Mouse (Mus musculus) spleen, embryonic (tissue): ENCODE data around the gene Atad3a.
"Not testable (repeated sequence)": the region's sequence is repeated elsewhere in the genome, so short reads cannot be mapped to it uniquely, and the experiment has no call there.

Source experiments
- CTCF ChIA-PET: fragments of 350-600 bp; sonication (Branson Sonifier 250); formaldehyde crosslinking; loops from one replicate; lab custom pipeline; 2022; lab: Charles Lee

The Atad3a gene

DNA sequence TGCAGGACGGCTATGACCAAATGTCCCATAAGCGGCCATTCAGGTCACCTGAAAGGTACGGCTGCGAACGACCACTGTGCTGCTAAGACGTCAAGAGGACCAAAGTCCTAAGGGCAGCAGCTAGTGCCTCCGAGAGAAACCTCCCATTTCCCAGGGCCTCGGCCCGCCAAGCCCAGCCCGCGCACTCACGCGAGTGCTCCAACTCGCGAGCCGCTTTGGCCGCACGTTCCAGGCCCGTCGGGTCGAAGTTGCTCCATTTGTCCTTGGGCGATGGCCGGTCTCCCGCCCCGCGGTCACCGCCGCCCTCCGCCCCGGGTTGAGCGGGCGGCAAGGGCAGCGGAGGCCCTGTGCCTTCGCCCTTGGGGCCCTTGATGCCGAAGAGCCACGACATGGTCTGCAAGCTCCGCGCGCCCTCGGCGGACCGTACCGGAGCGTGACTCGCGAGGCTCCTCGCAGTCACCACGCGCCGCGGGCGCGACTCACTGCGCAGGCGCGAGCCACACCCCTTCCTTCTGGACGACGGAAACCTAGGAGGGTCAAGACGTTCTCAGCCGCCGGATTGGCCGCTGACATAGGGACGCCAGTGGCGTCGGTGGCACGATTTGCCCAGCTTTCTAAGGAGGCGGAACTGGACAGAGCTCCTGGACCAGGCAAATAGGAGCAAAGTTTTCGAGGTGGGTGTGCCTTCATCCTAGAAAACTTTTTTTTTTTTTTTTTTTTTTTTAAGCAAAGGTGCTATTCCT, at the start of gene Atad3a:
Atad3a (minus strand) TSS at position 481 of the 743 bp plus-strand sequence.
- CTCF ChIA-PET = interaction anchor here (0.6 kb wide), 1 partner anchor 246 kb away, joined by 4 read pairs; no protein-coding TSS in a partner anchor

DNA sequence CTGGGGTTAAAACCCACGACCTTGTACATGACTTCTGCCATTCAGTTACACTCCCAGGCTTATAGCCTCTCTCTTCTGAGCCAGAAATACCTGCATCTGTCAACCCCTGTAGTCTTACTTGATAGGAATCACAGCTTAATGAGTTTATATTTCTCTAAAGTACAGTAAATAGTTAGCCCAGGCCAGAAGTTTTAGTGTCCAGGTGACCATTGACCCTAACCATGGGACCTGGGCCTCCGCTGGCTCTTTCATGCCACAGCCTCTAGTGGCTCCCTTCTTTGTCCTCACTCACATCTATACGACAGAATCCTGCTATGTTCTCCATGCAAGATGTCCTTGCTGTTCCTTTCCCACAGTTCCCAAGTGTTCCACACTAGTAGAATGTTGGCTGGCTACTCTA, 46.9 kb upstream of the Atad3a start:
- CTCF ChIA-PET = no interaction called here

DNA sequence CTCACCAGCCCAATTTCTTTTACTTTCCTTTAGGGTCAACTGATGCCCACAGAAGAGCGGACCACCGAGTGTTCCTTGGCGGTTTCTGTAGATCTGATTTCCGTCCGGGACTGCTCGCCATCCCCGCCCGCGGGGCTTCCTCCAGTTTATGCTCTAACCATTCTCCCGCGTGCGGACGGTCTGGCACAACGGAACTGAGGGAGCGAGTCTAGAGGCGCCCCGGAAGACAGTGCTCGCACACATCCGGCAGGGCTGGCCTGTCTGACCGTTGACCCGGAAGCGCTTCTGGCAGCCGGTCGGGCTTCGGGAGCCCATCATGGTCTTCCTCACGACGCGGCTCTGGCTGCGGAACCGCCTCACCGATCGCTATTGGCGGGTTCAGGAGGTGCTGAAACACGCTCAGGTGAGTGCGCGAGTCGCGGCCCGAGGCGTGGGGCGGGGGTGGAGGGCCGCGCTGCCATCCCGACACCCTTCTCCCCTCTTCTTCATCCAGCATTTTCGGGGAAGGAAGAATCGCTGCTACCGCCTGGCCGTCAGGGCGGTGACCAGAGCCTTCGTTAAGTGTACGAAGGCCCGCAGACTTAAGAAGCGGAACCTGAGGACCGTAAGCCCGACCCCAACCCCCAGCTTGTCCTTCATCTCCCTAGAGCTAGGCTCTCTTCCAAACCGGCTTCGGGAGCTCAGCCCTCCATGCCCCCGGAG, 42.6 kb upstream of the Atad3a start:
- CTCF ChIA-PET = no interaction called here

- CTCF ChIA-PET = interaction anchor here (0.7 kb wide), 1 partner anchor 26 kb away, joined by 10 read pairs; no protein-coding TSS in a partner anchor
These were observed 41.9 kb upstream of the Atad3a start, which contains the start of gene Mrpl20 for GRCm38 (mm10) chr4:155802741-155803339. TSS of gene Mrpl20 (plus strand) at chr4:155802878.

DNA sequence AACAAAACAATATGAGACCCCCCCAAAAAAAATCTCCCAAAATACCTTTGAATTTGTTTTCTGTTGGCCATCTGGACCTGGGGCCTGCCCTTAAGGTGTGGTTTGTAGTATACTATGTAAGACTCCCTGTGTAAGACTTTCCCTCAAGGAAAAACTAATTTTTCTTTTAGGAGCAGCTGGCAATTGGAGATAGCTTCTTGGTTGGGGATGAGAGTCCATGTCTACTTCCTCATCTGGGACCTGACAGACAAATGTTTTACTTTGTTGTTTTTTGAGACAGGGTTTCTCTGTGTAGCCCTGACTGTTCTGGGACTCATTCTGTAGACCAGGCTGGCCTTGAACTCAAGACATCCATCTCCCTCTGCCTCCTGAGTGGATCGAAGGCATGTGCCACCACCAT, 41.2 kb upstream of the Atad3a start:
- CTCF ChIA-PET = interaction anchor here (0.7 kb wide), 1 partner anchor 25 kb away, joined by 10 read pairs; no protein-coding TSS in a partner anchor

DNA sequence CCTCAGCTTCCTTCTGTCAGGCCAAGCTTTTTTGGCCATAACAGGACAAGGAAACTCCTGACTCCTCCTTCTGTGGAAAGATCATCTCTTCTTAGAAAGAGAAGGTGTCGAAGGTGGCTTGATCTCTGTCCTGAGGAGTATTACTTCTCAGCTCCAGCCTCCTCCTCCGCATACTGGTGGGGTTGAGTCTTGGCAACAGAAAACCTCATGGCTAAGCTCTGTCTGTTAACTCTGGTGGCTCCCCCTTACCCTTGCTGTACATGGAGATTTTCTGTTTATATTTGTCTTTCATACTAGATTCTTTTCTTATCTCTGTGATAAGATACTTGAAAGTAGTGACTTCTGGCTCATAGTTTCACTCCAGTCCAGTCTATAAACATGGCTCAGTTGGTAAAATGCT, 32.8 kb upstream of the Atad3a start:
- CTCF ChIA-PET = no interaction called here

GRCm38 (mm10) chr4:155791240-155791933, 30.5 kb upstream of the Atad3a start:
- CTCF ChIA-PET = no interaction called here

- CTCF ChIA-PET = no interaction called here
These were observed 29.8 kb upstream of the Atad3a start for GRCm38 (mm10) chr4:155790650-155791161.

DNA sequence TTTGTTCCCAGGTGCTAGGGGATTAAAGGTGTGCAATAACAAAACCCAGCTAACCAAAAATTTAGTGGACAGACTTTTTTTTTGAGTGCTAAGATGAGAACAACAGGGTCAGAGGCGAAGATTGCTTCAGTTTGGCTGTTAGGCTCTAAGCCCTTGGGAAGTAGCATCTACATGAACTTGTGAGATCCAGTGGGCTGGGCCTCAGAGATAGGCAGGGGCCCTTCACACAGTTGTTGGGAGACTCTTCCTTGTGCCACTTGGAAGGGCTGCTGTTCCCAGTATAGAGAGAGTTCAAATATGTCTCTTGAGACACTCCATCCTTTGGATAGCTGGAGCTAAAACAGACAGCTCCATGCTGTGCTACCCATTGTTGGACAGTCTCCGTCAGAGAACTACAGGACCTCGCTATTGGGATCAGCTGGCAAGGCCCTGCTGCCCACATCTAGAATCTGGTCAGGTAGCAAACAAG, 29.2 kb upstream of the Atad3a start, which contains the start of gene Ankrd65:
Ankrd65 (plus strand) TSS at position 419 of the 469 bp plus-strand sequence.
- CTCF ChIA-PET = no interaction called here

- CTCF ChIA-PET = not testable (repeated sequence)
These were observed 27.9 kb upstream of the Atad3a start for GRCm38 (mm10) chr4:155788833-155789232.

- CTCF ChIA-PET = no interaction called here
These were observed 27.4 kb upstream of the Atad3a start for GRCm38 (mm10) chr4:155788300-155788699.

DNA sequence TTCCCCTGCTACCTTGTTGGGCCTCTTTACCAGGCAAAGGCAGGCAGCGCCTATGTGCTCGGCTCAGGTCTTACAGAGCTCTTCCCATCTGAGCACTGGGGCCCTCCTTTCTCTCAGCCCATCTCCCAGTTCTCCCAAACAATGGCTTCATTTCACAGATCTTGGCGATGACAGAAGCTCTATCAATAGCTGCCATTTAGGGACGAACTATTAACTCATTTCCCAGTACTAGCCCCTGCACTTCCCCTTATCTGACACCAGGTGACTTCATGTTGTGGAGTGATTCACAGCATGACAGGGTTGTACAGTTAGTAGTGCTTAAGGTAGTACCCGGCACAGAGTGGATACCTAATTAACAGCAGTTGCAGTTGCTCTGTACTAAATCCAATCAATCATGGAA, 24.9 kb upstream of the Atad3a start, which contains the start of gene Tmem88b:
Tmem88b (minus strand) TSS at position 56 of the 400 bp plus-strand sequence.
- CTCF ChIA-PET = interaction anchor here (0.5 kb wide), 1 partner anchor 68 kb away, joined by 4 read pairs; no protein-coding TSS in a partner anchor

DNA sequence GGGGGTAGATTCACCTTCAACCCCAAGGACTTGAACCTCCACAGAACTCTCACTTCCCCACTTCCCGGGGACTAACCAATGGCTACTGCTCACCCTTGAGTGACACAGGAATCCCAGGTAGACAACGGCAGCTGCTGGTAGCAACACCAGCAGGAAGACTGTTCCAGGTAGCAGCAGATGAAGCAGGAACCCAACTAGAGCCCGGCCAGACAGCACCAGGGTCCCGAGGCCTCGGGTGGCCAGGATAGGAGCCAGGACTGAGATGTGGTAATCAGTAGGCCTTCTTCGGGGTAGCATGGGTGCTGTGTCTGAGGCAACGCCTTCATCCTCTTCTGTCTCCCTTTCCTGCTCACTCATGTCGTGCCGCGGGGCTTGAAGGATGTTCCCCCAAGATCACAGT, 24.4 kb upstream of the Atad3a start:
- CTCF ChIA-PET = interaction anchor here (0.6 to 1.1 kb wide), 2 partner anchors 62 to 140 kb away, joined by 3 to 9 read pairs; partner anchors contain the start of gene Gm10563

DNA sequence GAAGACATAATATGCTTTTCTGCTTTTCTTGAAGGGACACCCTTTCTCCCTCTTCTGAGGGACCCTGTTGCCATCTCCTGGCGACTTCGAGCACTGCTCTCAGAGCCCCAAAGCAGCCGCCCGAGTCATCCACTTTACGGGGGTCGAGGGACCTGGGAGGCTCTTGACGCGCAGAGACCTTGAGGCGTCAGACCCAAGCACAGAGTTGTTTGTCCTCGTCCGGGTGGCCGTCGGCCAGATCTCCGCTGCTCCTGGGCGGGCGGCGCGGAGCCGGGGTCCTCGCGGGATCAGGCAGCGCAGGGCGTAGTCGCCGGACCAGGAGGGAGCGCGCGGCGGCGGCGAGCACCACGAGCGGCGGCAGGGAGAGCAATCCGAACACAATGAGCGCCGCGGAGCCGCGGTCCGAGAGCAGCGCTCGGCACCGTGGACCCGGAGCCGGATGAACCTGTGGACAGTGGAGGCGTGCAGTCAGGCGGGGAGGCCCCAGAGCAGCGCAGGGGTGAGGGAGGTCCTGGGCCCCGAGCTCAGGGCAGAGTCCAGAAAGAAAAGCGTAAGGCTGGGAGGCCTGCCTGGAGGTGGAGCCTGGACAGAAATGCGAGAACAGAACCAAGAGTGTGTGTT, 23.3 kb upstream of the Atad3a start:
- CTCF ChIA-PET = interaction anchor here (0.6 to 1.1 kb wide), 3 partner anchors 10 to 114 kb away, joined by 3 to 4 read pairs (median 3); partner anchors contain the start of gene Vwa1

DNA sequence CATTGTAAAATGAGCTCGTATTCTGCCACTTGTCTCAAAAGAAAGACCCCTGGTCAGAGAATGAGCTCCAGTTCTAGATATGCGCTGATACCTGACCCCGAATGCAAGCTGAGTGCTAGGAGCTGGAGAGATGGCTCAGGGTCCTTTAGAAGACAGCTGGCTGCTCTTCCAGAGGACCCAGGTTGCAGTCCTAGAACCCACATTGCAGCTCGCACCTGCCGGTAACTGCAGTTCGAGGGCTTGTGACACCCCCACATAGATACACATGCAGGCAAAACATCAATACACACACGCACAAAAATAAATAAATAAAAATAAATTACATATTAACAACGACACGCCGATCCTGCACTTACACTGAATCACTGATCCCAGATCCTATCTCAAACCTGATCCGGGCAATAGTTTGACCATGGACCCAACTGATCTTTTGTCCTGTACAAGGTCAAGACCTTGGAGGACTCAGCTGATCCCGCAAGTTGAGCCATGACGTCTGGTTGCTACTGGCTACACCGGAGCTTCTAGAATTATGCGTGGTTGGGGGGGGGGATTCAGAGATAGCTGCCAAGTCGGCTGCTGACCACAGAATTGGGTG, 22.7 kb upstream of the Atad3a start:
- CTCF ChIA-PET = interaction anchor here (0.6 to 0.7 kb wide), 2 partner anchors 9 to 113 kb away, joined by 3 to 4 read pairs; partner anchors contain the start of gene Vwa1

- CTCF ChIA-PET = no interaction called here
These were observed 20.0 kb upstream of the Atad3a start for GRCm38 (mm10) chr4:155780895-155781294.

DNA sequence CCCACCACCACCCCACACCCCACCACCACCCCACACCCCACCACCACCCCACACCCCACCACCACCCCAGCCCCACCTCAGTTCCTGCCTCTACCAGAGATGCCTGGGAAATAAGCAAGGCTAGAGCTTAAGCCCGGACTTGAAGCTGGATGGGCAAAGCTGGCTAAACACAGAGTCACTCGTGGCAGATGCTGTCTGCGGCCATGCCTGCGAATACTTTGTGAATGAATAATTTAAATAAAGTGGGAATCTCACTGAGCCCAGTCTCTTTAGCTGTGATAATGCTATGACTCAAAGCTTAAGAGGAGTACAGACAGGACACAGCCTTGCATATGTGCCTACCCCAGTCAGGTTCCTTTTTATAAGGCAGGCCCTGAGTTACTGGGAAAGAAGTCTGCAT, 18.6 kb upstream of the Atad3a start:
- CTCF ChIA-PET = no interaction called here

DNA sequence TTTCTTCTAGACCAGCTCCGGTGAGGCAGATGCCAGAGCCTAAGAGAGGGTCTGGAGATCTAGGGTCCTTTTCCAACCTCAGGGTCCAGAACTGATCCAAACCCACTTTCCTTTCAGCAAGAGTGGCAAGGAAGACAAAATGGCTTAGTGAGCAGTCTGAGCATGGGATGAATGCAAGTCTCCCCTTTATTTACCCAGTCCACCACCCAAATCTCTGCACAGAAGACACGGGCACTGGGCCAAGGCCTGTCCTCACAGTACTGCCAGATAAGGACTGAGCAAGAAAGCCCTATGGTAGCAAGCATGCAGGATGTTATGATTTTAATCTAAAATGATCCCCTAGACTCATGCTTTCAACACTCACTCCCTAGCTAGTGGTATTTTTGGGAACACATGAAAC, 16.9 kb upstream of the Atad3a start:
- CTCF ChIA-PET = no interaction called here

- CTCF ChIA-PET = interaction anchor here (0.6 kb wide), 1 partner anchor 26 kb away, joined by 10 read pairs; the partner anchor contains the start of gene Mrpl20
These were observed 15.9 kb upstream of the Atad3a start for GRCm38 (mm10) chr4:155776704-155777335.
